Mouse (Mus musculus): ENCODE results near the gene Prss34. TPM values are rescaled to one million over a fixed set of nuclear protein-coding genes. Genes with fewer than 3 reads are reported as not detected.

Gene Prss34
- total RNA-seq (2014; rRNA removed) (not detected in 2 replicates), polyA plus RNA-seq (2012; rRNA removed) (not detected in 2 replicates)

DNA sequence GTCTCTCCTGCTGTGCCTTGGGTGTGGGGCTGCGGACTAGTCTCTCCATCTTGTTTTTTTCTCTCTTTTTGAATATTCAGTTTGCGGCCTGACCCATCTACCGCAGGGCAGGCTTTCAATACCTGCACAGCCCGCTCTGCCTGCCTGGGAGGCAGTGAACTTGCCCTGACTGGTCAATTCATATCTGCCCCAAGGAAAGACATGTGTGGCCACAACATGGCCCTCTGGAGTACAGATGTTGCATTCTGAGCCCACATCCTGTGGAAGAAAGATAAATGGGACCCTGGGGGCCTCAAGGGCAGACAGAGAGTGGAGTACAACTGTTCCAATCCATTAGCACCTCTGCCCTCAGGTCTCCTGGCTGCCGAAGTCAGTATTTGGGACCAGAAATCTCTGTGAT, at the start of gene Prss34:
Prss34 (plus strand) TSS at position 301 of the 400 bp plus-strand sequence.
- no peak for TF ChIP-seq CTCF (IDR thresholded peaks at IDR 0.05; ENCODE audit: low read depth, low read length)
- Histone ChIP-seq H3K79me2 (ENCODE audit: control insufficient read depth, insufficient read depth, low read length) (no peaks in the 10 kb centered on the region), H3K4me1 (ENCODE audit: control insufficient read depth, insufficient read depth, low read length) (no peaks in the 10 kb centered on the region), H3K27ac (replicated peaks; ENCODE audit: insufficient read depth, low read depth, low read length) (no peak within 1 kb of the TSS), H3K9ac (ENCODE audit: low read depth, low read length) (no peak within 1 kb of the TSS), H3K4me3 (ENCODE audit: insufficient read depth, low read depth, low read length) (no peak within 1 kb of the TSS), H3K36me3 (ENCODE audit: control insufficient read depth, insufficient read depth, low read length) (no peaks in the 10 kb centered on the region), H3K27me3 (ENCODE audit: control insufficient read depth, insufficient read depth, low read length) (peaks cover 3% of the 10 kb centered on the region; the same call in 1 of the 2 replicates)
- DNase-seq (ENCODE audit: extremely low read depth, low read depth, low spot score), result no peak
- WGBS, result 87% methylated on average over 5 of the region's 5 CpGs

- Histone ChIP-seq H3K27ac (replicated peaks; ENCODE audit: insufficient read depth, low read depth, low read length) (no peak overlapping the region), H3K27me3 (ENCODE audit: control insufficient read depth, insufficient read depth, low read length) (0 out of 2 replicates have a peak, but pooled peaks cover 11% of the 10 kb centered on the region), H3K36me3 (ENCODE audit: control insufficient read depth, insufficient read depth, low read length) (no peaks in the 10 kb centered on the region), H3K9ac (ENCODE audit: low read depth, low read length) (no peak overlapping the region), H3K4me1 (ENCODE audit: control insufficient read depth, insufficient read depth, low read length) (no peaks in the 10 kb centered on the region), H3K4me3 (ENCODE audit: insufficient read depth, low read depth, low read length) (no peak overlapping the region), H3K79me2 (ENCODE audit: control insufficient read depth, insufficient read depth, low read length) (no peaks in the 10 kb centered on the region)
- 87% methylated on average over 8 of the region's 8 CpGs for WGBS
- no peak for DNase-seq (ENCODE audit: extremely low read depth, low read depth, low spot score)
- TF ChIP-seq CTCF (IDR thresholded peaks at IDR 0.05; ENCODE audit: low read depth, low read length), result no peak
- TF ChIP-seq POLR2A (IDR thresholded peaks at IDR 0.05; ENCODE audit: extremely low read depth, insufficient read depth, low read length), result no peak
Observed at GRCm38 (mm10) chr17:25250181-25250835, 47.9 kb upstream of the Prss34 start.

DNA sequence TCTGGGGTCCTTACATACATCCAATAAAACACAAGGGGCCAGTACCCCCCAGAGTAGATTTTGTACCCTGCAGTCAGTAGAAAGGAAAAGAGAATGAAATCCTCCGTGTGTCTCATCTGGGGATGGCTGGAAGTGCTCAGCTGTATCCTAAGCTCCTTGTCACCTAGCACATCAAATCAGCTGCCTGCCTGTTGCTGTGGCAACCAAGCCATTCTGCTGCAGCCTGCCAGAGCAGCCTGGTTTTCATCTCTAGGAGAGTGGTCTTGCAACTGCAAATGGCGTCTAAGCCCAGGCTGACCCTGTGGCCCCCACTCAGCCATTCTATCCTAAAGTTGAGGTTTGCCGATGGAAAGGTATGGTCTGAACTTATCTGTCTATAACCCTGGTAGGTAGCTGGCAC, 45.6 kb upstream of the Prss34 start:
- no peaks in the 10 kb centered on the region for H3K36me3 ChIP-seq (ENCODE audit: control insufficient read depth, insufficient read depth, low read length)

DNA sequence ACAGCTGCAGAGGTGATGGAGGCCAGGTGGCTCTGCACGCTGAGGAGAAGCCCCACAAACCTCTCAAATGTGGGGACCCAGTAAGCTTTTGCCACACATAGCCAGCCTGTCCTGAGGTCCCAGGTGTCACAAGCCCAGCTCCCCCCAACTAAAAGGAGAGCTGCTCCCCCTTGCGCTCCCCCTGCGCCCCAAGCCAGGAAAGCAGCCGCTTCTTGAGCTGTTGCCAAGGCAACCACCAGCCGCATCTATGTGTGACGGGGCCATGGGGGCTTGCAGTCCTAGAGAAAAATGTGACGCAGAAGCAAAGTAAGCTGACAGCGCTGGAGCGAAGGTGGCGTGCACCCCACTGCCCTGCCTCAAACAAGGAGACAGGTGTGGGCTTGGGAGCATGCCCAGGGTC, 44.4 kb upstream of the Prss34 start:
- H3K4me3 ChIP-seq (ENCODE audit: insufficient read depth, low read depth, low read length), result no peak overlapping the region
- H3K4me1 ChIP-seq (ENCODE audit: control insufficient read depth, insufficient read depth, low read length), result no peaks in the 10 kb centered on the region; the same call in 1 of the 2 replicates
- TF ChIP-seq CTCF (IDR thresholded peaks at IDR 0.05; ENCODE audit: low read depth, low read length) (no peak), POLR2A (IDR thresholded peaks at IDR 0.05; ENCODE audit: extremely low read depth, insufficient read depth, low read length) (no peak)
- 58% methylated on average over 10 of the region's 10 CpGs for WGBS
- no peak for DNase-seq (ENCODE audit: extremely low read depth, low read depth, low spot score)
- no peaks in the 10 kb centered on the region for H3K36me3 ChIP-seq (ENCODE audit: control insufficient read depth, insufficient read depth, low read length)
- peaks cover 15% of the 10 kb centered on the region; the same call in 1 of the 2 replicates for H3K27me3 ChIP-seq (ENCODE audit: control insufficient read depth, insufficient read depth, low read length)
- H3K9ac ChIP-seq (ENCODE audit: low read depth, low read length), result no peak overlapping the region
- no peaks in the 10 kb centered on the region for H3K79me2 ChIP-seq (ENCODE audit: control insufficient read depth, insufficient read depth, low read length)
- H3K27ac ChIP-seq (replicated peaks; ENCODE audit: insufficient read depth, low read depth, low read length), result no peak overlapping the region

More for the DNA sequence above, 45.6 kb upstream of the Prss34 start:
- Histone ChIP-seq H3K4me1 (ENCODE audit: control insufficient read depth, insufficient read depth, low read length) (no peaks in the 10 kb centered on the region; the same call in 1 of the 2 replicates), H3K27me3 (ENCODE audit: control insufficient read depth, insufficient read depth, low read length) (peaks cover 15% of the 10 kb centered on the region; the same call in 1 of the 2 replicates), H3K9ac (ENCODE audit: low read depth, low read length) (no peak overlapping the region), H3K79me2 (ENCODE audit: control insufficient read depth, insufficient read depth, low read length) (no peaks in the 10 kb centered on the region), H3K4me3 (ENCODE audit: insufficient read depth, low read depth, low read length) (no peak overlapping the region), H3K27ac (replicated peaks; ENCODE audit: insufficient read depth, low read depth, low read length) (no peak overlapping the region)
- no peak for TF ChIP-seq POLR2A (IDR thresholded peaks at IDR 0.05; ENCODE audit: extremely low read depth, insufficient read depth, low read length)
- TF ChIP-seq CTCF (IDR thresholded peaks at IDR 0.05; ENCODE audit: low read depth, low read length), result no peak
- 74% methylated on average over 3 of the region's 3 CpGs for WGBS
- DNase-seq (ENCODE audit: extremely low read depth, low read depth, low spot score), result no peak

GRCm38 (mm10) chr17:25255110-25255509, 43.1 kb upstream of the Prss34 start:
- TF ChIP-seq CTCF (IDR thresholded peaks at IDR 0.05; ENCODE audit: low read depth, low read length) (no peak), POLR2A (IDR thresholded peaks at IDR 0.05; ENCODE audit: extremely low read depth, insufficient read depth, low read length) (no peak)
- peaks cover 3% of the 10 kb centered on the region; the same call in 1 of the 2 replicates for H3K36me3 ChIP-seq (ENCODE audit: control insufficient read depth, insufficient read depth, low read length)
- H3K79me2 ChIP-seq (ENCODE audit: control insufficient read depth, insufficient read depth, low read length), result no peaks in the 10 kb centered on the region
- 73% methylated on average over 2 of the region's 2 CpGs for WGBS
- DNase-seq (ENCODE audit: extremely low read depth, low read depth, low spot score), result no peak
- peaks cover 15% of the 10 kb centered on the region; the same call in 1 of the 2 replicates for H3K27me3 ChIP-seq (ENCODE audit: control insufficient read depth, insufficient read depth, low read length)
- H3K4me1 ChIP-seq (ENCODE audit: control insufficient read depth, insufficient read depth, low read length), result no peaks in the 10 kb centered on the region; the same call in 1 of the 2 replicates
- no peak overlapping the region for H3K27ac ChIP-seq (replicated peaks; ENCODE audit: insufficient read depth, low read depth, low read length)
- no peak overlapping the region for H3K4me3 ChIP-seq (ENCODE audit: insufficient read depth, low read depth, low read length)
- H3K9ac ChIP-seq (ENCODE audit: low read depth, low read length), result no peak overlapping the region
